Mouse (Mus musculus): Measurements from ENCODE around the gene Sult4a1.

- TF ChIP-seq CTCF (IDR thresholded peaks at IDR 0.05) (no peak), EP300 (IDR thresholded peaks at IDR 0.05) (no peak)
Observed at GRCm38 (mm10) chr15:84049570-84049969, 56.0 kb downstream of the Sult4a1 start.

All from lung, postnatal 0 days (tissue).